Mouse (Mus musculus) E14TG2a.4 (cell line): ENCODE measurements at regions not wholly inside any gene's neighbourhood (a gene's known extent, or its start where the extent isn't known, plus 50 kb on each side); places are given as distances from the start of the nearest gene placed in this dataset.

Experiments
- H3K27me3 ChIP-seq: 2 replicates; pipeline ENCODE4 v1.6.1; 2014; ENCODE audit warnings: low read length, control low read depth; ENCODE audit not compliant: insufficient read depth
- H3K36me3 ChIP-seq: 2 replicates; pipeline ENCODE4 v1.6.1; 2014; ENCODE audit warnings: low read length, control low read depth; ENCODE audit not compliant: insufficient read depth
- H3K4me1 ChIP-seq: replicated peaks from 2 replicates; pipeline ENCODE4 v1.6.1; 2014; ENCODE audit warnings: low read depth, low read length, control low read depth
- H3K4me3 ChIP-seq: replicated peaks from 2 replicates; pipeline ENCODE4 v1.5.1; 2014; ENCODE audit warnings: mild to moderate bottlenecking, low read length
- H3K9me3 ChIP-seq: 2 replicates; pipeline ENCODE4 v1.6.1; 2014; ENCODE audit warnings: low read length, control low read depth
- CTCF ChIP-seq: conservative IDR thresholded peaks from 2 replicates; pipeline ENCODE4 v1.5.1; 2014; ENCODE audit warnings: low read length
- NANOG ChIP-seq: IDR thresholded peaks from 2 replicates; pipeline ENCODE4 v1.6.1; 2014; ENCODE audit warnings: borderline replicate concordance, low read length, mixed read lengths
- POU5F1 ChIP-seq: IDR thresholded peaks from 2 replicates; pipeline ENCODE4 v1.6.1; 2014; ENCODE audit warnings: low read length, borderline replicate concordance

DNA sequence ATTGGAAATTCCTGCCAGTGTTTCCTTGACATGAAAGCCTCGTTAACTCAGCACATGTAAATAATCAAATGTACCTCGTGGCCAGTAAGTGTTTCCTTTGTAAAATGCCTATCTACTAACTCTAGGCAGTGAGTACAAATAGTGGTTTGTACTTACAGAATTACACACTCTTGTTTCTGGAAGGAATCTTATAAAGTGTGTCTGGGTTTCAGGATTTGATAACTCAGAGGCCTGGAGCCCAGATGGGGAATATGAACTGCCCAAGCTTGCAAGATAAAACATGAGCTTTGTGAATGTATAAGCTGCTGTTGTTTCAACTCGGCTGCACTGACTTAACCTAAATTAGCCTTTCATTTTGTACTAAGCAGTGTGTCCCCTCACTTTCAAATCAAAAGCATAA, 293.1 kb upstream of the Cdh11 start:
- Histone ChIP-seq H3K9me3 (0 out of 2 replicates have a peak, but pooled peaks cover under 1% of the 10 kb centered on the region), H3K27me3 (no peaks in the 10 kb centered on the region), H3K4me3 (no peak overlapping the region), H3K36me3 (no peaks in the 10 kb centered on the region), H3K4me1 (no peaks in the 10 kb centered on the region)
- TF ChIP-seq POU5F1 (no peak), CTCF (no peak), NANOG (no peak)

DNA sequence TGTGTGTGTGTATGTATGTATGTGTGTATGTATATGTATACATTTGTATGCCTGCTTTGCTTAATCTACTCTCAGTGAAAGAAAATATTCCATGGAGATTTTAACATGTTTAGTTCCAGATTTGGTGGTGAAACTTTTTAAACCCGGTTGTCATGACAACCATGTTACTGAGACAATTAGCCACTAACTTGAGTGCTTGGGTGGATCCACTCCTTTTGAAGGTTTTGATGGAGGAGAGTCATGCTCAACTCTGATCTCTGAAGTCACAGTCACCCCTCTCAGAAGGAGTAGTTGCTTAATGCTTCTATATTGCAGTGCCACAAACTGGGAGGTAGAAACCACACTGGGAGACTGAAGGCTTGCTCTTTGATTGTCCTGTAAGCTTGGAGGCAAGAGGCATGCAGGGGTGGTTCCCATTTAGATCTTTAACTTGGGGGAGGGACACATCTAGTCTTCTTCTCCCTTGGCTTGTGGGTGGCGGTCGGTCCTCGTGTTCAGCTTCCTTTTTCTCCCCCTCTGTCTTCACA, 301.6 kb upstream of the Cdh11 start:
- H3K4me3 ChIP-seq: no peak overlapping the region
- no peaks in the 10 kb centered on the region for H3K4me1 ChIP-seq
- no peak for TF ChIP-seq NANOG
- no peak for TF ChIP-seq POU5F1
- TF ChIP-seq CTCF: no peak
- H3K27me3 ChIP-seq: no peaks in the 10 kb centered on the region
- peaks cover 10% of the 10 kb centered on the region; the same call in 1 of the 2 replicates for H3K9me3 ChIP-seq
- H3K36me3 ChIP-seq: no peaks in the 10 kb centered on the region

GRCm38 (mm10) chr8:103096496-103097092, 311.2 kb upstream of the Cdh11 start:
- Histone ChIP-seq H3K4me3 (no peak overlapping the region), H3K36me3 (no peaks in the 10 kb centered on the region), H3K9me3 (no peaks in the 10 kb centered on the region), H3K27me3 (no peaks in the 10 kb centered on the region), H3K4me1 (no peaks in the 10 kb centered on the region)
- TF ChIP-seq NANOG: no peak
- TF ChIP-seq POU5F1: no peak
- TF ChIP-seq CTCF: no peak

GRCm38 (mm10) chr8:103125581-103125980, 340.1 kb upstream of the Cdh11 start:
- no peak for TF ChIP-seq NANOG
- TF ChIP-seq POU5F1: no peak
- TF ChIP-seq CTCF: no peak
- Histone ChIP-seq H3K9me3 (peaks cover 6% of the 10 kb centered on the region; the same call in 1 of the 2 replicates), H3K4me1 (no peaks in the 10 kb centered on the region), H3K36me3 (no peaks in the 10 kb centered on the region), H3K27me3 (no peaks in the 10 kb centered on the region), H3K4me3 (no peak overlapping the region)

DNA sequence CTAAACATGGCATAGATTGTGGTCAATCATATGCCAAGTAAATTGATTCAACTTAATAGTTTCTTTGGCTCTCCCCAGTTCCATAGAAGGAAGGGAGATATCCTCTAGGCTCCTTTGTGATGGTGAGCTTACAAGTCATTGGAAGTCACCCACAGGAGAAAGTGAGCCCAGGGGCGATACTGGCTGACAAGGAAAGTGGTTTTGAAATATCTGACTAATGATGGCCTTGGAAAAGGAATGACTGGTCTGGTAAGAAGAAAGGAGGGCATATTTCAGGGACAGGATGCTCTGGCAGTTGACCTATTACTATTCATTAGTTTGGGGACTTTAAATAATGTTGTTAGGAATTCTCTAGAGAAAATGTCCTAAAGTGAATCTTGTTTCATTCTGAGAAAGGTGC, 352.7 kb upstream of the Cdh11 start:
- TF ChIP-seq CTCF (no peak), POU5F1 (no peak), NANOG (no peak)
- no peaks in the 10 kb centered on the region for H3K36me3 ChIP-seq
- no peaks in the 10 kb centered on the region for H3K27me3 ChIP-seq
- H3K4me1 ChIP-seq: no peaks in the 10 kb centered on the region
- no peak overlapping the region for H3K4me3 ChIP-seq
- H3K9me3 ChIP-seq: peaks cover 7% of the 10 kb centered on the region; the same call in 1 of the 2 replicates

- Histone ChIP-seq H3K36me3 (no peaks in the 10 kb centered on the region), H3K27me3 (0 out of 2 replicates have a peak, but pooled peaks cover 8% of the 10 kb centered on the region), H3K4me1 (peaks cover 22% of the 10 kb centered on the region), H3K9me3 (no peaks in the 10 kb centered on the region), H3K4me3 (no peak overlapping the region)
- TF ChIP-seq CTCF (no peak), NANOG (no peak), POU5F1 (no peak)
These were observed 359.4 kb upstream of the Cdh11 start for GRCm38 (mm10) chr8:103144835-103145234.

DNA sequence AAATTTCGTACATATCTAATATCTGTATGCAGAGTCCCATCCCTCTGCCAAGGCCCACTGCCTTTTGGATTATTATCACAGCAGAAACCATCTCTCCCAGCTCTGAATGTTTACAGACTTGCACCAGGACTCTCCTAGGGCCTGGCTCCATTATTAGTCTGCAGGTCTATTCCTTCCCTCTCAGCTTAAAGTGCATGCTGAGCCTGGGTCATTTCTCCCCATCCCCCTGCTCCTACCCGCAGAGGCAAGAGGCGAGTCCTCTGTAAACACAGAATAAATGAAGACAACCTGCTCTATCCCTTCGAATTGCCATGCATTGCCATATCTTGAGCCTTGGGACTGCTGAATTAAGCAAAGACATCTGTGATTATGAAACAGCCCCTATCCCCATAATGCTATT, 362.6 kb upstream of the Cdh11 start:
- H3K9me3 ChIP-seq: no peaks in the 10 kb centered on the region
- TF ChIP-seq NANOG: no peak
- TF ChIP-seq POU5F1: no peak
- TF ChIP-seq CTCF: no peak
- H3K36me3 ChIP-seq: no peaks in the 10 kb centered on the region
- 0 out of 2 replicates have a peak, but pooled peaks cover 8% of the 10 kb centered on the region for H3K27me3 ChIP-seq
- no peak overlapping the region for H3K4me3 ChIP-seq
- peaks cover 22% of the 10 kb centered on the region for H3K4me1 ChIP-seq

GRCm38 (mm10) chr8:103148447-103148846, 363.0 kb upstream of the Cdh11 start:
- H3K27me3 ChIP-seq: 0 out of 2 replicates have a peak, but pooled peaks cover 8% of the 10 kb centered on the region
- peaks cover 22% of the 10 kb centered on the region for H3K4me1 ChIP-seq
- no peaks in the 10 kb centered on the region for H3K36me3 ChIP-seq
- TF ChIP-seq CTCF (no peak), POU5F1 (no peak), NANOG (no peak)
- H3K4me3 ChIP-seq: no peak overlapping the region
- no peaks in the 10 kb centered on the region for H3K9me3 ChIP-seq

- H3K4me1 ChIP-seq: no peaks in the 10 kb centered on the region; the same call in 1 of the 2 replicates
- TF ChIP-seq POU5F1 (no peak), CTCF (no peak), NANOG (no peak)
- no peak overlapping the region for H3K4me3 ChIP-seq
- no peaks in the 10 kb centered on the region for H3K9me3 ChIP-seq
- H3K36me3 ChIP-seq: no peaks in the 10 kb centered on the region
- no peaks in the 10 kb centered on the region for H3K27me3 ChIP-seq
These were observed 381.3 kb upstream of the Cdh11 start for GRCm38 (mm10) chr8:103166623-103167316.
